Mouse (Mus musculus) layer of hippocampus, postnatal 25 days (tissue): Measurements from ENCODE around the gene Nek2. TPM values are rescaled to one million over a fixed set of nuclear protein-coding genes. Genes with fewer than 3 reads are reported as not detected.

Experiments used
- DNase-seq, 2 experiments: peaks; one replicate each; pipeline ENCODE4 v3.0.0; 2022; ENCODE audit warnings: mixed read lengths in 2 of 2, low spot score in 1 of 2; ENCODE audit errors: extremely low spot score in 1 of 2
- total RNA-seq, 2 experiments: library from RNA; stranded (reverse); gene quantifications; 2 replicates each; pipeline ENCODE4 v1.2.3; 2021

Nek2 gene
- total RNA-seq, 2 experiments from 2014 or later = 1.0 to 1.1 TPM

- no peak for DNase-seq
Measured at GRCm38 (mm10) chr1:191812949-191813691, 8.1 kb upstream of the Nek2 start.

GRCm38 (mm10) chr1:191814240-191814639 is 7.0 kb upstream of the Nek2 start:
- no peak for DNase-seq

GRCm38 (mm10) chr1:191814935-191815334 is 6.3 kb upstream of the Nek2 start:
- DNase-seq = no peak

GRCm38 (mm10) chr1:191816596-191816995 is 4.6 kb upstream of the Nek2 start:
- DNase-seq = no peak

DNA sequence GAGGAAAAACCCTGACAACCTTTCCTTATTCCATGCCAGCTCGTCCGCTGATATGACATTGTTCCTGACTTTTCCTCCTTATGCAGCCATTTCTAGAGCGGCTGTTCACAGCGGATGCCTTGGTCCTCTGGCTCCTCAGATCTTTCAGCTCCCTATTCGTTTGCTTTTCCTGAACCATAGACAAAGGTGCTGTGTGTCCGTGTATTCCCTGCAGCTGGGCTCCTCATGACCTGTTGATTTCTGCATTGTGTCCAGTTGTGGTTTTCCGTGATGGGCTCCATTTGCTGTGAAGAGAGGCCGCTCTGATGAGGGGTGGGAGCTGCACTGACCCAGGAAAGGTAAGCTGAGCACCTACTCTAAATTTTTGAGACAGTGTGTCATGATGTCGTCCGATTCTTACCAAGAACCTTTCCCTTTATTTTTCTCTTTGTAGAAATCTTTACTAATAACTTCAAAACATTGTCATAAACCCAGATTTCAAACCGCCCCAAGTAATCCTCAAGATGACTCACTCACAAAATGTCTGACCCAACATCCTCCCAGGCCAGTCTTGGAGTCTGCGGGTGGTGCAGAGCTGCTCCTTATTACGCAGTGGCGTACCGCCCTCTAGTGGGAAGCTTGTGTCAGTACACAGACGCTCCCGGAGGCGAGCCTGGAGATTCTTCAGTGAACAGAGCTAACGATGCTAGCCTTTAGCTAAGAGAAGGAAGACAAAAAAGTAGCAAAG is 3.7 kb upstream of the Nek2 start:
- peak; percentile 75 to 78 for DNase-seq

GRCm38 (mm10) chr1:191818145-191818631 is 3.1 kb upstream of the Nek2 start:
- no peak for DNase-seq

- no peak for DNase-seq
Measured at GRCm38 (mm10) chr1:191819026-191819425, 2.2 kb upstream of the Nek2 start.

DNA sequence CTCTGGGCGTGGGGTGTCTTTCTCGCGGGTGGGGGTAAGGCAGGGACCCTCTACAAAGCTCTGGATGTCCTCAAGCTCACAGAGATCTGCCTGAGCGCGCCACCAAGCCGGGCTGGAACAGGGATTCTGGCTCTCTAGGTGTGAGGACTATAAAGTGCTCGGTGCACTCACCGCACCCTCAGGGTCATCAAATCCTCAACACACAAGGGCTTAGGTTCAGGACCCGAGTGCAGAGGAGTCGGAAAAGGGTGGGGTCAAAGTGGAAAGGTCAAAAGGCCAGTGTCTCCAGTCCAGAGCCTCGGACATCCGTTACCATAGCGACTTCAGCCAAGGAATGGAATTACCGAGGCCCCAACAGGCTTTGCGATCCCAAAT is 306 bp upstream of the Nek2 start:
- no peak for DNase-seq

DNA sequence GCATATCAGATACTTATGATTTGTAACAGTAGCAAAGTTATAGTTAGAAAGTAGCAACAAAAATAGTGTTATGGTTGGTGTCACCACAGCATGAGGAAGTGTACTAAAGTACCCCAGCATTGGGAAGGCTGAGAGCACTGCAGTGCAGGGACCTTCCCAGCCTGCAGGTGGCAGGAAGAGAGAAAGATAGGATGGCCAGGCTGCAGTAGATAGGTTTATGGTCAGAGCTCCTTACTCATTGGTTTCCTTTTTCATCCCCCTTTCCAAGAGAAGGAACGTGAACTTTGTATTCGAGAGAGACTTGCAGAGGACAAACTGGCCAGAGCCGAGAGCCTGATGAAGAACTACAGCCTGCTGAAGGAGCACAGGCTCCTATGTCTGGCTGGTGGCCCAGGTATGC is 7.9 kb downstream of the Nek2 start:
- DNase-seq = no peak

GRCm38 (mm10) chr1:191833396-191833795 is 12.2 kb downstream of the Nek2 start:
- DNase-seq = no peak

- peak; percentile 58 to 68 for DNase-seq
Measured at GRCm38 (mm10) chr1:191834825-191835224, 13.6 kb downstream of the Nek2 start.

DNA sequence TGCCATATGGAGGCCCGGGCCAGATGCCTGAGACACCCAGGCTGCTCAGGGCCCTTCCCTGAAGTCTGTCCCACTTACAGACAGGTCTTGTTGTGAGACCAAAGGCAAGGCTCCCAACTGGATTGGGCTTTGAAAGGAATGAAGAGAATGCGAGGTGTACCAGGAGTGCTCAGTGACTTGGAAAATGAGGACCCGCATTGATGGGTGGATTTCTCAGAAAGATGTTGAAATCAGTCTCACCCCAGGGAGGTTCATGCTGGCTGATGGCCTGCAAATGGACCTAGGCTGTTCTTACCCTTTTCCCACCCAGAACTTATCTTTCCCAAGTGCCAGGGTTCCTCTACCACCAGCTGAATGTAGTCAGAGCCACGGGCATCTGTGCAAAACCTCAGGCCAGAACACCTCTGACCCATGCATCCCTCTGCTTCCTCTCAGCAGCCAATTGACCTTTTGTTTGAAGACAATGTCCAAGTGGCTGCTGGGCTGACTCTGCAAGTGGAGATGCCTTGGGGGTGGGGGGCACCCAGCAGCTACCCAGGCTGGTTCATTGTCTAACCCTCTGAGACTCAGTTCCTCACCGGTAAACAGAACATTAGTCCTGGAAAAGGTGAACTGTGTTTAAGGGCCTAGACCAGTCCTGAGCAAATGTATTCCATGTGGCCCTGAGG is 15.2 kb downstream of the Nek2 start:
- DNase-seq = no peak

GRCm38 (mm10) chr1:191837691-191838090 is 16.4 kb downstream of the Nek2 start:
- DNase-seq = no peak

GRCm38 (mm10) chr1:191838994-191839741 is 17.9 kb downstream of the Nek2 start:
- no peak for DNase-seq

GRCm38 (mm10) chr1:191840774-191841565 is 19.7 kb downstream of the Nek2 start:
- no peak for DNase-seq

GRCm38 (mm10) chr1:191842247-191842646 is 21.0 kb downstream of the Nek2 start:
- no peak for DNase-seq

DNA sequence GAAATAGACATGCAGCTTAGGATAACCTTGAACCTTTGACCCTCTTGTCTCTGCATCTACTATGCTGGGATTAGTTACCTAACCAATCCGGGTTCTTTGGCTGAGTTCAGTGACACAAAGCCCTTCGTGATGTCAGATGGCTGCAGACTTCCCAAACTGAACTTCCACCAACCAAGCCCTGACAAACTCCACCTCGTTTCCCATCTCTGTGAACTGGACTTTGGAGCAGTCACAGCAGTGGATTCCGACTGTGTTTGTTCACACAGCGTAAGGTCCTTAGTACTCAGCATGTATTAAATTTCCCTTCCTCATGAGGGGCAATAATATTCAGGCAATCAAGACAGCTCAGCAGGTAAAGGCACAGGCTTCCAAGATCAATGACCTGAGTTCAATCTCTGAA is 25.4 kb downstream of the Nek2 start:
- DNase-seq = no peak

- no peak for DNase-seq
Measured at GRCm38 (mm10) chr1:191849501-191849900, 28.3 kb downstream of the Nek2 start.

GRCm38 (mm10) chr1:191853442-191853841 is 32.2 kb downstream of the Nek2 start:
- DNase-seq = no peak

- no peak for DNase-seq
Measured at GRCm38 (mm10) chr1:191854716-191855115, 33.5 kb downstream of the Nek2 start.
